Mouse (Mus musculus) ovary, adult 18-20 months (tissue): ENCODE results near the gene Abhd4.
A peak's percentile ranks its signal among the peaks of the same experiment; 100 is the strongest.

Source experiments
- DNase-seq: peaks from one replicate; pipeline ENCODE4 v3.0.0; 2022; ENCODE audit warnings: low spot score, mixed read lengths

Gene Abhd4

DNA sequence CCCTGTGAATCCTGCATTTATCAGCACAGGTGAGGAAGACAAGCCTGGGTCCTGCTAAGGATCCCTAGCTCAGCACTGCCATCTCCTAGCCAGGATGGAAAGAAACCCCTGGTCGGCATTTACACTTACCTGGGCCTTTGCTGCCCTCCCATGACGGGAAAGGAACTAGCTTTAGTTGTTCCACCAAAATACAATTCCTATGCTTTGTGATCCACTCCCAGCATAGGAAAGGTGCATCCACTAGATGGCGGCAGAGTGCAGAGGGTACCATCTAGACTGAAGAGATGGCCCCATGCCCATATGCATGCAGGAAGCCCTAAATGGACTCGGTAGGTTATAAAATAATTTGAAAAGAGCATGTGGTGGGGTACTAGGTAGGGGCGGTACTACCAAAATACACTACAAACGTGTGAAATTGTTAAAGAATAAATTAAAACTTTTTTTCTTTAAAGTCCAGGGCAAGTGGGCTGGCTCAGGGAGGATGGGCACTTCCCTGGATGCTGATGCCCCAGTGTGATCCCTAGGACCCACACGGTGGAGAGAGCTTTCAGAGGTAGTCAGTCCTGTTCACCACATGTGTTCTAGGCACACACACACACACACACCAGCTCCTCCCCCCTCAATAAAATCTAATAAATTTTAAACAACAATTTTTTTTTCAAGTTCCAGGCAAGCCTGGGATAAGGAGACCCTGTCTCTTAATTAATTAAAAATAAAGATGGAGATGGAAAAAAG, 14.8 kb upstream of the Abhd4 start:
- peak; percentile 68 for DNase-seq

DNA sequence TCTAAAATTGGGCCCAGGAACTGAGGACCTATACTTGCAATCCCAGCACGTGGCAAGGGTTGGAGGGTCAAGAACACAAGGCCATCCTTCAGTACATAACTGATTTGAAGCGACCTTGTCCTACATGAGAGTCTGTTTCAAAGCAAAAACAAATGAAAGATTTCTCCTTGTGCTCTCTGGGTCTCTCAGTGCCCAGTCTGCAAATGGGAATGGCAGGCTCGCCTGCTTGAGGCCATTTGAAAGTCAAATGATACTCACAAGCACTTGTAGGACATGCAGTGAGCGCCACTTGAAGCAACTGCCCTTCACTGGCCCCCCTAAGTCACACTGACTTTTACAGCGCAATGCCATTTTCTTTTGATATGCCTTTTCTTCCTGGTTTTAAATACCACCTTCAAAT, 13.4 kb upstream of the Abhd4 start:
- DNase-seq = no peak

DNA sequence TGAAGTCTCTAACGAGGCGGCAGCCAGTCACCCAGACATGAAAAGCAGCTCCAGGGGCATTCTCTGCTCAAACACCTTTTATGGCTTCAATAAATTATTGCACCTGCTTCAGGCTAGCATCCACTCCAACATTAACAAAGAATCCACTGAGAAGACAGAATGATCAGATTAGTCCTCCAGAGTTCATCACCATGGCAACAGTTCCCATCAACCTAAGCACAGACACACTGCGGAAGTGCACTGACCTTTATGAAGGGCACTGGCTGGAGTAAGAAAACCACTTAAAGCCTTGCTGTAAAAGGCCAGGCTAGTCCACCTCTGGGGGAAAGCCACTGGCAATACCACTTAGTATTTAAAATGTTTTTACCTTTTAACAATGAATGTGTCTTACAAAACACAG, 9.8 kb upstream of the Abhd4 start:
- no peak for DNase-seq

DNA sequence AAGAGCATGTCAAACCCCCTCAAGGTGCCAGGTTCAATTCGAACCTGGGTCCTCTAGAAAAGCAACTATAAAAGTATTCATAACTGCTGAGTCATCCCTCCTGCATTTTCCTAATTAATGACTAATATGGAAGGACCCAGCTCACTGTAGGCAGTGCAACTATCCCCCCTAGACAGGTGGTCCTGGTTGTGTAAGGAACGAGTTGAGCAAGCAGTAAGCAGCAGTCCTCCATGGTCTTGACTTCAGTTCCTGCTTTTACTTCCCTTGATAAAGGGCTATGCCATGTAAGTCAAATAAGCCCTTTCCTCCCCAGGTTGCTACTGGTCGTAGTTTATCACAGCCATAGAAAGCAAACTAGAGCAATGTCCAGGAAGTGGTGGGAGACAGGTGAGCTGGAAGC, 7.8 kb upstream of the Abhd4 start:
- no peak for DNase-seq

DNA sequence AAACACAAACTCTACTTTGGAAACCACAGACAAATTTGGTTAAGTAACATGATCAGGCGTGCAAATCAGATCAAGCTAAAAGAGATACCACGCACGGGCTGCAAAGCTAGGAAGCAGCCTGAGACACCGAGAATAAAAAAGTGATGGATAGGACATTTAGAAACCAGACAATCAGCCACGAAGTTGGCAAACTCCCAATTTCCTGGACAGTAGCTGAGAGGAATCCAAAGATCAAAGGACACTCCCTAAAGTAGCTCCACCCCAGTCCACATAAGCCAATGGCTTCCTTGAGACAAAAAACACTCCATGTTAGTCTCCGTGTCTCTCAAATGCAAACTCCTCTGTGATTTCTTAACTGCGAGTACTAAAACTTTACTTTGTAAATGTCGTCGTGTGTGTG, 4.7 kb upstream of the Abhd4 start:
- DNase-seq = no peak

DNA sequence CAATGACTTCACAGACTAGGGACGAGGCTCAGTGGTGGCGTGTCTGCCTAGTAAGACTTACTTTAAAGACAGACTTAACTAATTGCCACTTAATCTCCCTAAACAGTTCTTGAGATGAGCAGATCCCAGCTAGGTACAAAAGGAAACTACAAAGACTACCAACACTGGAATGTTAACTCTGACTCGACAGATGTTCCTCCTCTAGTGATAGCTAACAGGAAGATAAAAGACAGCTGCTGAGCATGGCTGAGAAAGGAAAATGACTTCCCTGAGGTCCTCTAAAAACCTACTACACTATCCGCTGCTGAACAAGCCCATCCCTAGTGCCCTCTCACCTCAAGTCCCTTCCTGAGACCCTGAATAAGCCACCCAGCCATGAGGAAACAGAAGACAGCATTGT, 3.9 kb upstream of the Abhd4 start:
- no peak for DNase-seq

DNA sequence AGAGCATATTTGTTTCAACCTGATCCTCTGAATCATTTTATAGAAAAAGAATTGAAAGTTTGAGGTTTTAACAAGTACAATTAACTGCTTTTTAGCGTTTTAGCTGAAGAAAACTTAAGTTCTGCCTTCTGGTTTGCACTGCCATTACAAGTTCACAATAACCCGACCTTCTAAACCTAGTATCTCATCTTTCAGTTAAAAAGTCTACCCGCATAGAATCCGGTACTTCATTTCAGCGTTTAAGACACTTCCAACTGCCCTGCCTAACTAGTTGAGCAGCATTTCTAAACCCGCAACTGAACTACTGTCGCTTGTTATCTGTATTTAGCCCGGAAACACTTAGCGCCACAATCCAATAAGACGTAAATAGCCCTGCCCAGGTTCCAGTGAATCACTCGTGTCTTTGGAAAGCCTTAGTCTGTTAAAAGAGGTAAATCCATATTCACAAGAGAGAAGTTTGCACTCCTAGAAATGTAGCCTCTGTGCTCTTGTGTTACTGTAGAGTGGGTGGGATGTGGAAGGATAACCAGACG, 748 bp downstream of the Abhd4 start:
- no peak for DNase-seq

DNA sequence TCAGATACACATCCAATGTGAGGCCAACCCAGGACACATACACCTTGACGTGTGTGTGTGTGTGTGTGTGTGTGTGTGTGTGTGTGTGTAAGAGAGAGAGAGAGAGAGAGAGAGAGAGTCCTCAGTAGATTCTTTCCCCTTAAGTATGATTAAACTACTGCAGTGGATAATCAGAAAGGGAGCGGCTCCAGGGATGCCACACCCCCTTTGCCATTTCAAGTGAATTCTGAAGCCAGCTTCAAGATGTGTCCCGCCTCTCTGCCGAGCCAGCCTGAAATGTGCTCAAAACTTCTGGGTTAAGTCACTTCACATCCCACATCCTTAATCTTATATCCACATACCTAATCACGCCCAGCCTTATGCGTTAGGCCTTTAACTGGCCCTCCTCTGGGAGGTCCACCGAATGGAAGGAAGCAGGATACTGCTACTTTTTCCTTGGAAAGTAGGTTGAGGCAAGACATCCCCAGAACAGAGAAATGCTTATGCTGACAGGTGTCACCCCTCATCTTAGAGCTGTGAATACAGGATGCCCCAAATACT, 4.2 kb downstream of the Abhd4 start:
- no peak for DNase-seq

DNA sequence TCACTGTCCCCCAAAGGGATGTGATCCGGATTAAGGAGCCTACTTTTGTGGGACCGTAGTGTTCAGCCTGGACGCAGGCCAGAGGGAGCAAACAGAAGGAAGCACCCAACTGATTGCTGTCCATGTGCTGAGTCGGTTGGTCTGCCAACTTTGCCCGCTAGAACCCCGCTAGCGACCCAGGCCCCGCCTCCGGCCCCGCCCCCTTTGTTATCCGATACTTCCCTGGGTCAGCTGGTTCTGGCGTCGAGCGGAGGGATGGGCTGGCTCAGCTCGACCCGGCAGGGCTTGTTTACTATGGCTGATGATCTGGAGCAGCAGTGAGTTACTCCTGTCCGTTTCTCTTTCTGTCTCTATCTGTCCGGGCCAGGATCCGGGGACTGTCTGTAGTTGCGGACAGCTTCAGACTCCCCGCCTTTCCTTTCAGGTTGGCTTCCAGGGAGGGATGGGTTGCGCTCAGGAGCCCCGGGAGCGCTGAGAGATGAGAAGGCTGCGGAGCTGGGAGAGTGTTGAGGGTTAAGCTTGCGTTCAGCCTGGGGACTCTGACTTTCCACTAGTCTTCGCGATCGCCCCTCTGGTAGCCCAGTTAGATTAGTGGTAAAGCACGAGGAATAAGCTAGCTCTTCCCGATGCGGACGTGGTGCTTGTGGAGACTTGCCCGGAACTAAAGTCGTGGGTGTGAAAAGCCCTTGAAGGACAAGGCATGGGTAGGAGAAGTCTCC, 5.2 kb downstream of the Abhd4 start:
- DNase-seq = peak; percentile 94

DNA sequence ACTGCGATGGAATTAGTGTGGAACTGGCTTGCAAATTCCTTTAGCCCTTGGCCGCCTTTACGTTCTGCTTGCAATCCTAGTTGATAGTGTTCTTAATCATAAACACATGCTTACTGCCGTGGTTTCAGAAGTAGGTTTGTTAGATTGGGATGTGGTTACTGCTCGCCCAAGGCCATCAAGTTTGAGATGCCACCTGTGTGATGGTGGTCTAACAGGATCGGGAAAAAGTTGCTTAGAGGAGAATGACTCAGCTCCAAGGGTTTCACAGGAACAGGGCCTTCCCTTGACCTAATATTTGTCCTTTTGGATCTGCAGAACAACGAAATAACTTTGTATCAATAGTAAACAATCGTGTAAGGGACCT, 5.7 kb downstream of the Abhd4 start:
- DNase-seq = no peak

DNA sequence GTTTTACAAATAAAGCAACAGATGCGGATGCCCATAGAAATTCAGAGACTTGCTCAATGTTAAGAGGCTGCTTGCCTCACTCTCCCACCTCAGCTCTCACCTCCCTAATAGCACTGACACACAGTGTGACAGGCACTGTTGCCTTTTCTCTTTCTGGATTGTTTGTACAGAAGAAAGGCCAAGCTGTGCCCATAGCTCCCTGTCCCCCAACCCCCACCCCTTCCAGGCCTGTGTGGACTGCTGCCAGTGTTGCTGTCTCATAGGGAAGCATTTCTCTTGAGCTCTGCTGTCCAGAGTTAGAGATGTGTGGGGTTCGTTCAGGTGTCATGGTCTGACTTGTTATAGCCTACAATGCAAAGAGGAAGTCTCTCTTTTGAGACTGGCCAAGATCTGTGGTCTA, 6.2 kb downstream of the Abhd4 start:
- DNase-seq = no peak

DNA sequence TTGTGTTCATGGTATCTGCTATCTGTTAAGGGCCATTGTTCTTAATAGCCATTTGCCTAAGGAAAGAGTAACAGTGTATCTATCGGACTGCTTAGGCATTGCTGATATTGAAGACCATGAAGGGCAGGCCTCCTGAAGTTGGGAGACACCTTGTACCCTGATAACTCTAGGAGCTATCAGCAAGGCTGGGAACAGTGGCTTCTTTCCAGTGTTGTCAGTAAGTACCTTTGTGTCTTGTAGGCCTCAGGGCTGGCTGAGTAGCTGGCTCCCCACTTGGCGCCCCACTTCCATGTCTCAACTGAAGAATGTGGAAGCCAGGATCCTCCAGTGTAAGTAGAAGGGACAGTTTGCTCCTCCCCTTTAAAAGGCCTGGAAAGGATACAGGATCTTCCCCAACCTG, 7.4 kb downstream of the Abhd4 start:
- DNase-seq = no peak

DNA sequence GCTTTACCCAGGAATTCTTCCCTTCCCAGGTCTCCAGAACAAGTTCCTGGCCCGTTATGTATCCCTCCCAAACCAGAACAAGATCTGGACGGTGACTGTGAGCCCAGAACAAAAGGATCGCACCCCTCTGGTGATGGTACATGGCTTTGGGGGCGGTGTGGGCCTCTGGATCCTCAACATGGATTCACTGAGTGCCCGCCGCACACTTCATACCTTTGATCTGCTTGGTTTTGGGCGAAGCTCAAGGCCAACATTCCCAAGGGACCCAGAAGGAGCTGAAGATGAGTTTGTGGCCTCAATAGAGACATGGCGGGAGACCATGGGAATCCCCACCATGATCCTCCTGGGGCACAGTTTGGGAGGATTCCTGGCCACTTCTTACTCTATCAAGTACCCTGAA, 8.6 kb downstream of the Abhd4 start:
- DNase-seq = no peak

DNA sequence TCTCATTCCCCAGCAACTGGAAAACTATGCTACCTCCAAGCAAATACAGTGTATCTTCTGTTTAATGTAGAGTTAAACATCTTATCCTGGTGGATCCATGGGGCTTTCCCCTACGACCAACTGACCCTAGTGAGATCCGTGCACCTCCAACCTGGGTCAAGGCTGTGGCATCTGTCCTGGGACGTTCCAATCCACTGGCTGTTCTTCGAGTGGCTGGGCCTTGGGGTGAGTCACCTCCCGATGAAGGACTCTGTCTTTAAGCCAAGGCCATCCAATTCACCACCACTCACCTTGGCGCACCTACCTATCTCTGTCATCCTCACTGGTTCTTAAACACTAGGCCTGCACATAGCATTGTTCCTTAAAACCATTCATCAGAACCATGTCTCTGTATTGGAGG, 9.1 kb downstream of the Abhd4 start:
- no peak for DNase-seq

DNA sequence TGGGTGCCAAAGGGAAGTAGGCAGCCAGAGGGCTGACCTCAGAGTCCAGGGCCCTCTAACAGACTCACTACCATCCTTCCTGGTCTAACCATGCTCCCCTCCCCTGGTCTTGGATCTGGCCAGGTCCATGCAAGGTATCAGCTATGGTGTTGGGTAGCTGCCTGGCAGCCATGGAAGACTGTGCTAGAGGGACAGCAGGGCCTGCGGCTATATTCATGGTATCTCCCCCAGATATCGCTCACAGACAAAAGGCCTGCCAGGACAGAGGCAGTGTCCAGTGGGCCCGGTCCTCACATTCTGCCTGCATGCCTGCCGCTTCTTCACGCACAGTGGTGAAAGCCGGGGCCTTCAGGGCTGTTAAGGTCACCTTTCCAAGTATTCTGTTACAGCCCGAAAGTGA, 10.2 kb downstream of the Abhd4 start:
- DNase-seq = no peak

DNA sequence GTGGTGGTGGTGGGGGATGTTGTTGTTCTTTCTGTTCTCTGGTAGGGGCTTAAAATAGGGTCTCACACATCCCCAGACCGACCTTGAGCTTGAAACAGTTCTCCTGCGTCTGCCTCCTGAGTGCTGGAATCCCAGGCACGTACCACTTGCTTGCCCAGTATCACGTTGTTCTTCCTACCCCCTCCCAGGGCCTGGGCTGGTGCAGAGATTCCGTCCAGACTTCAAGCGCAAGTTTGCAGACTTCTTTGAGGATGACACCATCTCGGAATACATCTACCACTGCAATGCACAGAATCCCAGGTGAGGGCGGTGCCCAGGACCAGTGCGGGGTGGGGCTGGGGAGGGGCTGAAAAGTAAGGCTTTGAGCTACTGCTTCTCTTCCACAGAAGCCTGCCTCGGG, 11.1 kb downstream of the Abhd4 start:
- DNase-seq = no peak

DNA sequence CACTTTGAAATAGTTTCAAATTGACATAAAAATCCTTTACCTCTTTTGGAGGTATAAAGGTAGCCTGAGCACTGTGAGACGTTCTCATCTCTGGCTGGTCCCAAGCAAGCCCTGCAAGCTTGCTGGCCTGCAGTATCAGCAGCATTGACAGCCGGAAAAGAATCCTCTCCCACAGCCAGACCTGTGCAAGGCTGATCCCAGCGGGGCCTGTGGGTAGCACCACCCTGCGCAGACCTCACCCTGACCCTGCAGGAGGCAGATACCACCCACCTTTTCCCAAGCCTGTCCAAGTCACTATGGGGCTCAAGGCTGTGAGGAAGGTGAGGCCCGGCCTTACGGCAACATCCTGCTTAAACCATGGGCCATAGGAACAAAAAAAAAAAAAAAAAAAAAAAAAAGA, 12.0 kb downstream of the Abhd4 start:
- DNase-seq = no peak

DNA sequence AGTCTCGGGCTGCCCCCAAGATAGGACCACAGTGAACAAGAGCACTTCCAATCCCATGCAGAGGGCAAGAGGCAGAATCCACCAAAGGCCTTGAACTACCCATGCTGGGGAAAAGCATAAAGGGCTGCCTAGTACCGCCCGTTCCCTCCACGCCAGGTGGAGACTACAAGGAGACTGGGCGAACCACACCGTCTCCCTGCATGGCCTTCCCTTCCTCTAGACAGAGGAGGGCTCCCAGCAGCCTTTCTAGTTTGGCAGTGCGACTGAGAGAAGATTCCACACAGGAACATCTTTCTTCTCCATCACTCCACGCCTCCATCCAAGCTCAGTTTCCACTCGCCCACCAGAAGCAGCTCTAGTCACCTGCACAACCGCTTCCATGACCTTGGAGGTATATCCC, 14.0 kb downstream of the Abhd4 start:
- no peak for DNase-seq

DNA sequence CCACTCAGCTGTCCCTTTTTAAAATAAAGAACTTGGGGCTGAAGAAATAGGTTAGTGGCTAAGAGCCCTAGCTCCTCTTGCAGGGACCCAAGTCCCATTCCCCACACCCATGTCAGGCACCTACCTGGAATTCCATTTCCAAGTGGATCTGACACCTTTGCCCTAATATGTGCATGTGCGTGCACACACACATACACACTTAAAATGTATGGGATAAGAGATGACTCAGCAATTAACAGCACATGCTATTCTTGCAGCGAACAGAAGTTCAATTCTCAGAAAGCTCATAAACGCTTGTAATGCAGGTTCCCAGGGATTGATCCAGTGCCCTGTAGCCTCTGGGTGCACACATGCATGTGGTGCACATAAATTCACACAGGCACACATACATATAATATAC, 15.6 kb downstream of the Abhd4 start:
- DNase-seq = no peak

DNA sequence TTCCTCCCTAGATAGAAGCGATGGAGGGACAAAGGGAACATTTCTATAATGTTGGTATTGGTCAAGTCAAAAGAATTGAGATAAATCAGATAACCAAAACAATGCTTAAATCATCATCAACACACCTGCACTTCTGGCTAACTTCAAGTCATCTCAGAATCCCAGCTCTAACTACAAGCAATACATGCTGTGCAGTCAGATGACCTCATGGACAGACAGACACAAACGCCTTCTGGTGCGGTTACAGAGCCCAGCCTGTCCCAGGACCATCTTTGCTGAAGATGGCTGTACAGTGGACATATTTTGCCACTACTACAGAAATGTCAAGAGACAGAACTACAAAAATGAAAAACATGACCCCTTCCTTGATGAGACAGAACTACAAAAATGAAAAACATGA, 16.4 kb downstream of the Abhd4 start:
- DNase-seq = no peak

DNA sequence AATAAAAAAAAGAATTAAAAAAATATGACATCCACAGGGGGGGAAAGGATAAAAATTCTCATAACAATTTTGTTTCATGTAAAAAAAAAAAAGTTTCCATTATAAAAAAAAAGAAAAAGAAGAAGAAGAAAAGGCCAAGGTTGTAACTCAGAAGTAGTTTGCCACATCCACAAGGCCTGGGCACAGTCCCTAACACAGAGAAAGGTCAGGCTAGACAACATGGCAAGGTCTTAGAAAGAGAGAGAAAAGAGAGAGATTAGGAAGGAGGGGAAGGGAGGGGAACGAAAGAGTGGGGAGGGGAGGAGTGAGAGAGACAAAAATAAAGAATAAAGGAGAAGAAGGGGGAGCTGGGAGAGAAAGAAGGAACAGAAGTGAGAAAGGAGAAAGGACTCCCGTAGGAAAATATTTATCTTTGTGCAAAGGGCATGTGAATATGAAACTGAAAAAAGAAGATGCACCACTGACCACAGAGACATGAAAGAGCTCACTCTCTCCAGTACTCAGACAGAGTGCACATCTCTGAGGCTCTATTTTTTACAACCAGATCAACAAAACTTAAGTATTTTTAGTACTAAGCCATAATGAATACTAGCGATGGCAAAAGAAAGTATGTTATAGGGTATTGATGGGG, 18.1 kb downstream of the Abhd4 start:
- no peak for DNase-seq

DNA sequence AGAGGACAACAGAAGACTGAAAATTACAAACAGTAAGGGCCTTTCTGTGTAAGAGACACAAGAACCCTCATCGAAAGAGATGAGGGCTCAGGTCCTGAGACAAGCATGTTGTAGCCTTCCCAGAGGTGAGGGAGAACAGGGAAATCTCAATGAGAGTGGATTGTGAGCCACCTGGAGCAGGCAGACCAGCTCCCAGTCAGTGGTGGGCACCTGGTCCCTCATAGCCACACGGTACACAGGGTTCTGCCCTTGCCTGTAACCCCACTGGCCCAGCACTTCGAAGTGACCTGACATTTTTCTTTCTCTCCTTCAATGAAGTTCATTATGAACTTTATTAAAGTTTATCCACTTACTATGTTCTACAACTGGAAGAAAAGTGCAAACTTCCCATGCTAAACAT, 18.7 kb downstream of the Abhd4 start:
- DNase-seq = no peak

DNA sequence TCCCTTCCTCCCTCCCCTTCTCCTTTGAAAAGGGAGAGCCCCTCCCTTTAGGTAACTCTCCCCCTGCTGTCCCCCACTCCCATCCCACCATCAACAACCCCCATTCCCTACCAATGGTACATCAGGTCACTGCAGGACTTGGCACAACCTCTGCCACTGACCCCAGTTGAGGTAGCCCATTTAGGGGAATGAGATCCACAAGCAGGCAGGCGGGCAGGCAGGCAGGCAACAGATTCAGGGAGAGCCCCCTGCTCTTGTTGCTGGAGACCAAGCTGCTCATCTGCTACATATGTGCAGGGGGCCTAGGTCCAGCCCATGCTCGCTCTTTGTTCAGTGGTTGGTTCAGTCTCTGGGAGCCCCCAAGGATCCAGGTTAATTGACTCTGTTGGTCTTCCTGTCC, 22.5 kb downstream of the Abhd4 start:
- no peak for DNase-seq
